Mouse (Mus musculus) thymus, postnatal 14 days (tissue): ENCODE measurements around the gene Mcpt2.
"Not testable (repeated sequence)": the region's sequence is repeated elsewhere in the genome, so short reads cannot be mapped to it uniquely, and the experiment has no call there.

Experiments
- DNase-seq: peaks from one replicate; pipeline ENCODE4 v3.0.0; 2021

Gene Mcpt2

DNA sequence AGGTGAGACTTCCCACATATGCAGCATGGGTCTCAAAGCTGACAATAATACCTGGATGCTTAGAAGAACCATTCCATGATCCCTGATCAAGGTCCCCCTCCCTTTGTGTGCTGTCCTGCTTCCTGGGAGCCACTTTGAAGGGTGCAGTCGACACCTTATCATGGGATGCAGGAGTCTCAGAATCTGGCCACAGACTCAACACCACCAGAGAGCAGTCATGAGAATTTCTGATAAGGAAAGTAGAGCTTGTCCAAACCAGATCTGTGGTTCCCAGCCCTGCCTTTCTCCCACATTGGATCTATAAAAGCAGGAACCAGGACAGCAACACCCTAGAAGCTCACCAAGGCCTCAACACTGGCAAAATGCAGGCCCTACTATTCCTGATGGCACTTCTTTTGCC lies at the start of gene Mcpt2:
TSS of gene Mcpt2 (plus strand) at position 250 of the 400 bp plus-strand sequence.
- not testable (repeated sequence) for DNase-seq

DNA sequence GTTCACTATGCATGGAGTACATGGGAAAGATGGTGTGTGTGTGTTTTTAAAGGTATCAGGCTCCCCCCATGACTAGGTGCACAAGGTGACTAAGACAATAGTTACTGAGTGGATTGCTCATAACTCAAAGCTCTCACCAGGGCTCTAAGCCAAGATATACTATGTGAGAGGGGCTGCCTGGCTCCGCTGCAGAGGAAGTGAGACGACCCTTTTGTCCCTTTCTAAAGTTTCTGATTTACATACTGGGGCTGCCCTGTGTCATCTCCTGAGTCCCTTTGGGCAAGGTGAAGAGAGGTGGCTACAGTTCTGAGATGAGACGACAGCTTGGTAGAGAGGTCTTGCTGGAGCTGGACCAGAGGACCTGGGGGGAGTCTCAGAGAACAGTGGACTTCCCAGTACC lies 28.7 kb upstream of the Mcpt2 start:
- DNase-seq: no peak

DNA sequence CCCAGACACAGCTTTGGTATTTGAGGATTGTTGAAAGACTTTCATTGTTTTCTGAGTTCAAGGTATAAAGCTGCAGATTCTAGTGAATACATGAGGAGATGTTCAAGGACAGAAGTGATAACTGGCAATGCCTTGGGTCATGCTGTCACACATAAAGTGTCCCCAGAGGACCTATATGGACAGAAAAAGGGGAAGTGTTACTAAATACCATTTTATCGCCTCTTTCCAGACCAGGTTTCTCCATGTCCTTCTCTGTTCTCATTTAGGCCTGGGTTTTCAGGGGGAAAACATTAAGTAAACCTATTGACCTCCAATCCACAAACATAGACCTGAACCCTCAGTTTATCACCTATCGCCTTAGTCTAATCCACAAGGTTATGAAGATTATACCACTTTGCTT lies 27.9 kb upstream of the Mcpt2 start:
- no peak for DNase-seq

- DNase-seq: not testable (repeated sequence)
Observed at GRCm38 (mm10) chr14:56017671-56018070, 24.2 kb upstream of the Mcpt2 start, which contains the start of gene Mcpt1. Mcpt1 (plus strand) TSS chr14:56017971.

DNA sequence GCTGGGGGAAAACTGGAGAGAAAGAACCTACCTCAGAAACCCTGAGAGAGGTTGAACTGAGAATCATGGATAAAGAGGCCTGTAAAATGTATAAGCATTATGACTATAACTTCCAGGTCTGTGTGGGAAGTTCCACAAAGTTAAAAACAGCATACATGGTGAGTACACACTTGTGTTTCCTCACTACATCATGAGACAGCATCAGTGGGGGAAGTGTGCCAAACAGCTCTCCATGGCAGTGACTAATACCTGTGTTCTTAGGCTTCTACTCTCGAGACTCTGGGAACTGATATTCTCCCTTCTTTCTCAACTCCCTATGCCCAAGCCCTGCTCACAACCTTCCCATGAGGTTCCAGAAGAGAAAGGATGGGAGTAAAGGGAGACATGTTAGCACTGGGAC lies 22.4 kb upstream of the Mcpt2 start:
- DNase-seq: no peak

GRCm38 (mm10) chr14:56021305-56021704 lies 20.5 kb upstream of the Mcpt2 start:
- DNase-seq: not testable (repeated sequence)

GRCm38 (mm10) chr14:56030395-56030794 lies 11.4 kb upstream of the Mcpt2 start, which contains the start of gene Mcpt9:
Mcpt9 (minus strand) TSS chr14:56030495.
- DNase-seq: not testable (repeated sequence)

DNA sequence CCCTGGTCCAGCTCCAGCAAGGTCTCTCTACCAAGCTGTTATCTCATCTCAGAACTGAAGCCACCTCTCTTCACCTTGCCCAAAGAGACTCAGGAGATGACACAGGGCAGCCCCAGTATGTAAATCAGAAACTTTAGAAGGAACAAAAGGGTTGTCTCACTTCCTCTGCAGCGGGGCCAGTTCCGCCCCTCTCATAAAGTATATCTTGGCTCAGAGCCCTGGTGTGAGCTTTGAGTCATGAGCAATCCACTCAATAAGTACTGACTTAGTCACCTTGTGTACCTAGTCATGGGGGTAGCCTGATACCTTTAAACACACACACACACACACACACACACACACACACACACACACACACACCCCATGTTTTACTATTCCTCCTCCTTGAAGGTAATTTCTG lies 7.4 kb upstream of the Mcpt2 start:
- DNase-seq: no peak

DNA sequence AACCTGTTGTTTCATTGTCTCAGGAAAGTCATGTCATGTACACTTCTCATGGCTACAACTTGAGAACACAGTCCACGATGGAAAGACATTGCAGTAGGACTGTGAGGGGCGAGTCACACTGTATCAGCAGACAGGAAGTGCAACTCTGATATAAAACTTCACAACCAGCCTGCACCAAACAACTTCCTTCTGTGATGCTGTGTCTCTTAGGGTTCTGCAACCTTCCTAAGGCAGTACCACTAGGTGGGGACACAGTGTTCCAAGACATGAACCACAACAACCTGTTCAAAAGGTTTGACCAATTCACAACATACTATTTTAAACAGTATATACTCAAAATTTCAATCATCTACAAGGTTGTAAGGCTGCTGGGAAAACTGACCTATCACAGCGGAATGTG lies 13.6 kb downstream of the Mcpt2 start:
- DNase-seq: no peak

DNA sequence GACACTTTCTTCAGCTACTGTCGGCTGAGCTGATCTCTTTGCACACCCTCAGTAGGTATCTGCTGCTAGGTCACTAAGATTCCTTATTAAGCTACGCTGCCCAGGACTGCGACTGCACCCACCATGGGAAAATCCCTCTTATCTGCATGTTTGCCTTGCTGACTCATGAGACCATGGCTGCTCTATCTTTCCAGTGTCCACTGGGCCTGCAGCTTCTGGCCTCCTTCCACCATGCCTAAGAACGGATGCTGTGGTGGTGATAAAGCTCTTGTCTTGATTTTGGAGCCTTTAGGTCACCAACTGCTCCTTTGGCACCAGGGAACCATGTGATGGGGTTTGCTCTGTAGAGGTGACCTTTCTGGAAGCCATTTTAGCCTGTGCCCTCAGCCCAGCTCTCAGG lies 15.9 kb downstream of the Mcpt2 start:
- no peak for DNase-seq

DNA sequence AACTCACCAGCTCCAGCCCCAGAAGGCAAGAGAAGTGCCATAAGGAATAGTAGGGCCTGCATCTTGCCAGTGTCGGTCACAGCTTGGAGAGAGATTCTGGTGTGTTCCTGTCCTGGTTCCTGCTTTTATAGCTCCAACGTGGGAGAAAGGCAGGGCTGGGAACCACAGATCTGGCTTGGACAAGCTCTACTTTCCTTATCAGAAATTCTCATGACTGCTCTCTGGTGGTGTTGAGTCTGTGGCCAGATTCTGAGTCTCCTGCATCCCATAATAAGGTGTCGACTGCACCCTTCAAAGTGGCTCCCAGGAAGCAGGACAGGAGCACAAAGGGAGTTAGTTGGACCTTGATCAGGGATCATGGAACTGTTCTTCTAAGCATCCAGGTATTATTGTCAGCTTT lies 20.4 kb downstream of the Mcpt2 start, which contains the start of gene Mcpt4:
TSS of gene Mcpt4 (minus strand) at position 101 of the 400 bp plus-strand sequence.
- not testable (repeated sequence) for DNase-seq

DNA sequence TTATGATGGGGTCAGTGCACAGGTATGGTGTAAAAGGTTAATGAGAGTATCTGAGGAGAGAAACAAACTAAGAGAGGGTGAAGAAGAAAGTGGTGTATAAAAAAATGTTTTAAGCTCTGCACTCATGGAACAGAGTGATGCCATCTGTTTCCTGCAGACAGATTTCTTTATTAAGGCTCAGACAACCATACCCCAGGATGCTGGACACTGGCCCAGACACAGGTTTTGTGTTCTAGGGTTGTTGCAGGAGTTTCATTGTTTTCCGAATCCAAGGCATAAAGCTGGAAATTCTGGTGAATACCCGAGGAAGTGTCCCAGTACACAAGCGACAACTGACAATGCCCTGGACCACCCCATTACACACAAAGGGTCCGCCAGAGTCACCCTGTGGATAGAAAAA lies 40.2 kb downstream of the Mcpt2 start:
- no peak for DNase-seq

DNA sequence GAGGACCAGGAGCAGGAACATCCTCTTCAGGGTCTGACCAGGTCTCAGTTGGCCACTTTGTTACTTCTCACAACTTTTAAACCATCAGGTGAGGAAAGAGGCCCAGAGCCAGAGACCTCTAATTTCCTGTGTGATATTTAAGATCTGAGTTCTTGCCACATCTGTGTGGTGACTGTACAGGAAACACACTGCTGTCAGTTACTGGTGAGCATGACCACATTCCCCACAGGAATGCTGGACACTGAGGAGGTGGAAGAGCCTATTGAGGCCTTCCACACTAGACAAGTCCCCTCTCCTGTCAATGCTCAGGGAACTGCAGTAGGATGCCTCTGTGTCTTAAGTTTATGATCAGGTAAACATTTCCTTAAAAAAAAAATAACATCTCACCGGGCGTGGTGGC lies 43.3 kb downstream of the Mcpt2 start, which contains the start of gene Mcpt8:
TSS of gene Mcpt8 (minus strand) at position 107 of the 400 bp plus-strand sequence.
- DNase-seq: no peak

- no peak for DNase-seq
Observed at GRCm38 (mm10) chr14:56086711-56087110, 44.9 kb downstream of the Mcpt2 start.

DNA sequence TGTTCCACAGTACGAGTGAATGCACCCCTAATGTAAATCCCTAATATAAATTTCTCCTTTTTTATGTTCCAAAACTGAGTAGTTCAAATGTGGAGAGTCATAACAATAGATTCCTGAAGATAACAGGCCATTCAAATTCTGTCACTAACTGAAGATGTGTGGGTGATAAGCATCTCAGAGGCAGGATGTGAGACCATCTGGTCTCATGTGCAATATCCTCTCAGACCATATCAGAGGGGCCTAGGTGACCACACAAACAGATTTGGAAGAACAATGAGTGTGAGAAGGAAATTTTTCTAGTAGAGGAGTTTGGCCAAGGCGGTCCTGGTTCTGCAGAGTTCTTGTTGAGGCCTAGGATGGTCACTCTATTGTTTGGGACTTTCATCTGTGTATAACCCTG lies 51.5 kb downstream of the Mcpt2 start:
- no peak for DNase-seq
